Mouse (Mus musculus): ENCODE measurements at regions not wholly inside any gene's neighbourhood (a gene's known extent, or its start where the extent isn't known, plus 50 kb on each side); places are given as distances from the start of the nearest gene placed in this dataset.

- no peak for TF ChIP-seq CTCF (IDR thresholded peaks at IDR 0.05; ENCODE audit: extremely low read depth, insufficient read length, insufficient replicate concordance, low read depth, low read length)
- TF ChIP-seq POLR2A (IDR thresholded peaks at IDR 0.05; ENCODE audit: low read depth, low read length) = no peak
These were observed 822.7 kb upstream of the Kirrel3 start for GRCm38 (mm10) chr9:33662978-33663377.
